Mouse (Mus musculus): ENCODE data around the gene Chek2. TPM values are rescaled to one million over a fixed set of nuclear protein-coding genes. Genes with fewer than 3 reads are reported as not detected.

Gene Chek2
- 14.4 and 15.7 TPM in 2 replicates for polyA plus RNA-seq (2012; rRNA removed)

GRCm38 (mm10) chr5:110839678-110840365, at the start of gene Chek2, which contains the start of gene Hscb:
Gene Chek2, plus strand, starts transcription at chr5:110839979.
Gene Hscb, minus strand, starts transcription at chr5:110839777.

GRCm38 (mm10) chr5:110809667-110810325, 30.0 kb upstream of the Chek2 start, which contains the start of gene Ulk1:
Gene Ulk1, minus strand, starts transcription at chr5:110810097.

DNA sequence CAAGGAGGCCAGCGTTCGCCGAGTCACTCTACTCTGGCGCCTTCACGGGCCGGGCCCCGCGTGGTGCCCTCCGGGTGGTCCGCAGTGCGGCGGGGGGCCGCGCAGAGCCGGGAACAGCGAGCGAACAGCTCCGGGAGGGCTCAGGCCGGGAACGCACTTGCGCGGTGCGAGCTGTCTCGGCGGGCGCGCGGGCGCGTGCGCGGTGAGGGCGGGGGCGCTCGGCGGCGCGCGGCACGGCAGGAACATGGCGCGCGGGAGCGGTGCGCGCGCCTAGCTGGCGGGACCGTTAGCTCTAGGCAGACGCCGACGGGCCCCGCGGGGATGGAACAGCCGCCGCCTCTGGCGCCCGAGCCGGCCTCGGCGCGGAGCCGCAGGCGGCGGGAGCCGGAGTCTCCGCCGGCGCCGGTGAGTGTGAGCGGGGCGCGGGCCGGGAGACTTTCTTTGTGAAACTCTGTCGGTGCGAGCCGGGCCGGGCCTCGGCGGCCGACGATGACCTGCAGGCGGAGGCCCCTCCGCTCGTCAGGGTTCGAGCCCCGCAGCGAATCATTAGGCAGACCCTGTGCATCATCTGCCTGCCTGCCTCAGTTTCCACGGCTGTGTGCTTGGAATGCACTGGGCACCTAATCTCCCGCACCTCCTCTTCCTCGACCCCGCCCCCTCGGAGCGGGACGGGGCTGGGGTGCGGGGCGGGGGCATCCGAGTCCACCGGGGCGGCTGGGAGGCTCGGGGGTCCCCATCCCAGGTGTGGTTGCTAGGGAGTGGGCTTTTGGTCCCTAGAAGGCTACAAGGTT, 40.0 kb downstream of the Chek2 start, which contains the start of gene Ttc28:
Gene Ttc28, plus strand, starts transcription at position 220 of the 791 bp plus-strand sequence.

Other genes starting within 250 kb of the Chek2 start
- gene Noc4l, start 186.6 kb upstream of the Chek2 start, polyA plus RNA-seq (2012; rRNA removed), result 24.2 and 27.3 TPM in 2 replicates
- 5.2 and 6.2 TPM in 2 replicates for gene Ddx51, start 186.5 kb upstream of the Chek2 start, polyA plus RNA-seq (2012; rRNA removed)
- 9.9 and 11.2 TPM in 2 replicates for gene Ep400, start 69.3 kb upstream of the Chek2 start, polyA plus RNA-seq (2012; rRNA removed)
- 19.2 and 21.6 TPM in 2 replicates for gene Pus1, start 59.3 kb upstream of the Chek2 start, polyA plus RNA-seq (2012; rRNA removed)
- 17.8 and 18.8 TPM in 2 replicates for gene Ulk1, start 29.9 kb upstream of the Chek2 start, polyA plus RNA-seq (2012; rRNA removed)
- gene Hscb, start 202 bp upstream of the Chek2 start, polyA plus RNA-seq (2012; rRNA removed), result 16.3 and 17.4 TPM in 2 replicates
- 0.42 and 0.43 TPM in 2 replicates for gene Ttc28, start 39.8 kb downstream of the Chek2 start, polyA plus RNA-seq (2012; rRNA removed)